Mouse (Mus musculus) kidney, adult 2 months (tissue): ENCODE measurements around the gene Grifin. TPM values are rescaled to one million over a fixed set of nuclear protein-coding genes. Genes with fewer than 3 reads are reported as not detected.

ENCODE experiments used
- DNase-seq: peaks from one replicate; pipeline ENCODE4 v3.0.0; 2021
- H3K27ac ChIP-seq: fragments of 200-500 bp; 2 replicates; pipeline ENCODE4 v1.5.1; 2012; ENCODE audit warnings: low read depth, low read length, control low read depth, inconsistent platforms; ENCODE audit not compliant: insufficient read depth
- H3K27me3 ChIP-seq: fragments of 200-500 bp; replicated peaks from 2 replicates; pipeline ENCODE4 v1.6.1; 2012; ENCODE audit warnings: mild to moderate bottlenecking, moderate library complexity, low read length, inconsistent platforms; ENCODE audit not compliant: control insufficient read depth, insufficient read depth
- H3K36me3 ChIP-seq: fragments of 200-500 bp; 2 replicates; pipeline ENCODE4 v1.6.1; 2012; ENCODE audit warnings: mild to moderate bottlenecking, moderate library complexity, low read length, inconsistent platforms; ENCODE audit not compliant: control insufficient read depth, insufficient read depth
- H3K4me1 ChIP-seq: fragments of 200-500 bp; 2 replicates; pipeline ENCODE4 v1.6.1; 2011; ENCODE audit warnings: low read length; ENCODE audit not compliant: control insufficient read depth, insufficient read depth
- H3K4me3 ChIP-seq: fragments of 200-500 bp; 2 replicates; pipeline ENCODE4 v1.5.1; 2011; ENCODE audit warnings: mild to moderate bottlenecking, low read depth, low read length, control low read depth; ENCODE audit not compliant: insufficient read depth
- CTCF ChIP-seq: fragments of 200-500 bp; conservative IDR thresholded peaks from 2 replicates; pipeline ENCODE4 v1.5.1; 2011; ENCODE audit warnings: low read depth, mild to moderate bottlenecking, control low read depth, low read length, moderate library complexity, mixed read lengths; ENCODE audit not compliant: insufficient read depth, insufficient read length
- POLR2A ChIP-seq: fragments of 200-500 bp; IDR thresholded peaks from one replicate; pipeline ENCODE4 v1.6.1; 2011; ENCODE audit warnings: low read depth, low read length, control low read depth
- WGBS: fragments of 180-500 bp; shearing (Covaris S2); methylation state at CpG from one replicate; pipeline ENCODE4 v1.1.7; 2018; 5-methylcytosine and 5-hydroxymethylcytosine counted together
- polyA plus RNA-seq: library from polyadenylated mRNA; depleted of rRNA; stranded (reverse); fragments of >200 nt; gene quantifications from 2 replicates; pipeline ENCODE4 v1.2.3, GENCODE M21; 2012

Grifin gene
- polyA plus RNA-seq, 1 experiment, result not detected

- no peaks in the 10 kb centered on the region for H3K36me3 ChIP-seq
- TF ChIP-seq CTCF (no peak), POLR2A (no peak)
- H3K4me1 ChIP-seq, result no peaks in the 10 kb centered on the region
- 56% methylated on average over 12 of the region's 12 CpGs for WGBS
- no peaks in the 10 kb centered on the region for H3K27me3 ChIP-seq
- DNase-seq, result no peak
- H3K27ac ChIP-seq, result no peak overlapping the region
- no peak overlapping the region for H3K4me3 ChIP-seq
These were observed 36.8 kb upstream of the Grifin start for GRCm38 (mm10) chr5:140601712-140602111.

GRCm38 (mm10) chr5:140599939-140600338, 35.1 kb upstream of the Grifin start:
- Histone ChIP-seq H3K4me3 (no peak overlapping the region), H3K27me3 (no peaks in the 10 kb centered on the region), H3K27ac (no peak overlapping the region), H3K36me3 (no peaks in the 10 kb centered on the region), H3K4me1 (0 out of 2 replicates have a peak, but pooled peaks cover 3% of the 10 kb centered on the region)
- WGBS, result 38% methylated on average over 5 of the region's 5 CpGs
- no peak for TF ChIP-seq POLR2A
- TF ChIP-seq CTCF, result no peak
- DNase-seq, result peak; percentile 54

DNA sequence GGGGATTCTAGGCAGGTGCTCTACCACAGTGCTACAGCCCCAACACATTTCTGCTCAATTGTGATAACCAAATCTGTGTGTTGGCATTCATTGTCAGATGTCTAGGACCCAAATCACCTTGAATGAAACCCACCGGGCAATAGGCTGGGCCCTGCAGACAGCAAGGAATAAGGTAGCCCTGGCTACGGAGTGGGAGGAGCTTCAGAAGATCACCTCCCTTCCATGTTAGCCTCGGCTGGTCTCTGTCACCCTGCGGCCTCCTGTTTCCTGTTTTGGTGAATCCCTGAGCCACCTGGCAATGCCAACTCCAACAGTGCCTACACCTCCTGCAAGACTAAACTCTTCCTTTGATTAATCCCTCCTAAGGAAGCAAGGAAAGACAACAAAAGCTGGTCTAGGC, 32.9 kb upstream of the Grifin start:
- H3K27me3 ChIP-seq, result no peaks in the 10 kb centered on the region
- no peak overlapping the region for H3K27ac ChIP-seq
- 77% methylated on average over 4 of the region's 4 CpGs for WGBS
- no peaks in the 10 kb centered on the region for H3K36me3 ChIP-seq
- H3K4me1 ChIP-seq, result 0 out of 2 replicates have a peak, but pooled peaks cover 3% of the 10 kb centered on the region
- DNase-seq, result no peak
- H3K4me3 ChIP-seq, result no peak overlapping the region
- no peak for TF ChIP-seq POLR2A
- no peak for TF ChIP-seq CTCF

- Histone ChIP-seq H3K36me3 (no peaks in the 10 kb centered on the region), H3K27ac (peak overlapping the region; percentile 67), H3K27me3 (no peaks in the 10 kb centered on the region), H3K4me3 (no peak overlapping the region), H3K4me1 (0 out of 2 replicates have a peak, but pooled peaks cover 3% of the 10 kb centered on the region)
- WGBS, result 59% methylated on average over 18 of the region's 18 CpGs
- TF ChIP-seq POLR2A (no peak), CTCF (no peak)
- peak; percentile 89 for DNase-seq
These were observed 32.2 kb upstream of the Grifin start for GRCm38 (mm10) chr5:140596927-140597588.

DNA sequence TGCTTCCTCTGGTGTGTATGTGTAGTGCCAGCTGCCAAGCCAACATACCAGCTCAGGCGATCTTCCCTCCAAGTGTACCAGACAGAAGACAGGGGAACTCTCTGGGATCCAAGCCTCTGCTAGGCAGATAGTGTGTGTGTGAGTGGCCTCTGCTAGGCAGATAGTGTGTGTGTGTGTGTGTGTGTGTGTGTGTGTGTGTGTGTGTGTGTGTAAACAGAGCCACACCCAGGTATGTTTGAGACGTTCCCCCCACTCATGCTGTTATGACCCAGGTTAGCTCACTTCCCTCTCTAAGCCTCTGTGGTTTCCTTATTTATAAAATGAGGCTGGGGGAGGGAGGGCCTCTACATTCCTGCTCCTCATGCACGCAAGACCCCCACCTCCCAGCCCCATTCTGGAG, 31.6 kb upstream of the Grifin start:
- Histone ChIP-seq H3K27ac (peak overlapping the region; percentile 67), H3K4me1 (0 out of 2 replicates have a peak, but pooled peaks cover 3% of the 10 kb centered on the region), H3K27me3 (no peaks in the 10 kb centered on the region), H3K4me3 (no peak overlapping the region), H3K36me3 (no peaks in the 10 kb centered on the region)
- WGBS, result 44% methylated on average over 3 of the region's 3 CpGs
- TF ChIP-seq POLR2A, result no peak
- no peak for TF ChIP-seq CTCF
- no peak for DNase-seq

GRCm38 (mm10) chr5:140594846-140595245, 30.0 kb upstream of the Grifin start:
- H3K4me1 ChIP-seq, result 0 out of 2 replicates have a peak, but pooled peaks cover 3% of the 10 kb centered on the region
- WGBS, result 89% methylated on average over 5 of the region's 5 CpGs
- TF ChIP-seq POLR2A (no peak), CTCF (no peak)

DNA sequence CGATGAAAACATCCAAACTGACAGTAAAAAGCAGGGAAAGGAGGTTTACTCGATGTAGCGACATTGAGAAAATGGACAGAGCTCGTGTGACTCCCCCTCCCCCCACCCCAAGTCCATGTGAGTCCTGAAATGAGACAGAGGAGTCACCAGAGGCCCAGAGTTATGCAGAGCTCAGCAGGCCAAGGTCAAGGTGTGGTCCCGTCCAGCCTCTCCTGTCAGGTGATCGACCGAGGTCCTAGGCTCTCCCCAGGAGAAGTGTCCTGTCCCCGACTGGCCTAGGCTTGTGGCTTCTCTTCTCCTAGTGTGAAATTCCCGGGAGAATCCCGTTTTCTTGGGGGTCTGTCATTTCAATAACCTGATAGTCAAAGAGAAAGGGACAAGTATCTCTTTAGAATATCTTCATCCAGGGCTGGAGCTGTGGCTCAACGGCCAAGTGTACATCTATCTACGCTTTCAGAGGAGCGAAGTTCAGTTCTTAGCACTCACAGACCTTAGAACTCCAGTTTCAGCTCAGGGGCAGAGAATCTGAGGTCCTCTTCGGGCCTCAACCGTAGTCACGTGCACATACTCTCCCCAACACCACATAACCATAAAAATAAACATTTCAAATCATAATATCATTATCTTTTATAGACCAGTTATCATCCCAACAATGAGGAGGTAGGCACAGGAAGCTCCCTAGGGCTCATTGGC, 24.4 kb upstream of the Grifin start:
- Histone ChIP-seq H3K36me3 (no peaks in the 10 kb centered on the region), H3K27ac (no peak overlapping the region), H3K4me1 (no peaks in the 10 kb centered on the region), H3K27me3 (no peaks in the 10 kb centered on the region), H3K4me3 (no peak overlapping the region)
- 84% methylated on average over 16 of the region's 16 CpGs for WGBS
- no peak for DNase-seq
- TF ChIP-seq CTCF (no peak), POLR2A (no peak)

More at GRCm38 (mm10) chr5:140594846-140595245, 30.0 kb upstream of the Grifin start:
- Histone ChIP-seq H3K27me3 (no peaks in the 10 kb centered on the region), H3K4me3 (no peak overlapping the region), H3K36me3 (no peaks in the 10 kb centered on the region), H3K27ac (no peak overlapping the region)
- DNase-seq, result no peak
